ENCODE assay signal across 8 mouse cellular contexts in genomic region chr8:87656484-87657230, GRCm38 (mm10).
DNase-seq lines count a peak whose midpoint lies in the region; ATAC-seq lines count a peak whose summit lies in the region.

No protein-coding gene starts in this region.

- peak; percentile 56; the same call in 1 of the 2 replicates for ATAC-seq in neutrophil, adult 5-6 weeks (ENCODE audit: extremely low read depth, insufficient number of reproducible peaks, low FRiP score, poor library complexity, severe bottlenecking)

- peak; percentile 79 to 90 for DNase-seq in spleen, adult 18-20 months
- no peak for DNase-seq in spleen, adult 12 weeks (ENCODE audit: low spot score)
- DNase-seq in embryo, embryonic 11.5 days (ENCODE audit: low read depth, low spot score) = peak; percentile 72
- DNase-seq in heart, adult 9 months (ENCODE audit: low spot score in 2 of 2) = peak; percentile 48 to 54
- DNase-seq in kidney, adult 8-10 months = peak; percentile 39 to 54
- DNase-seq in lung, adult 18-20 months = peak; percentile 60
- DNase-seq in thymus, postnatal 14 days = peak; percentile 72
